7 mouse cellular contexts compared by ENCODE assay signal in the genomic region with DNA sequence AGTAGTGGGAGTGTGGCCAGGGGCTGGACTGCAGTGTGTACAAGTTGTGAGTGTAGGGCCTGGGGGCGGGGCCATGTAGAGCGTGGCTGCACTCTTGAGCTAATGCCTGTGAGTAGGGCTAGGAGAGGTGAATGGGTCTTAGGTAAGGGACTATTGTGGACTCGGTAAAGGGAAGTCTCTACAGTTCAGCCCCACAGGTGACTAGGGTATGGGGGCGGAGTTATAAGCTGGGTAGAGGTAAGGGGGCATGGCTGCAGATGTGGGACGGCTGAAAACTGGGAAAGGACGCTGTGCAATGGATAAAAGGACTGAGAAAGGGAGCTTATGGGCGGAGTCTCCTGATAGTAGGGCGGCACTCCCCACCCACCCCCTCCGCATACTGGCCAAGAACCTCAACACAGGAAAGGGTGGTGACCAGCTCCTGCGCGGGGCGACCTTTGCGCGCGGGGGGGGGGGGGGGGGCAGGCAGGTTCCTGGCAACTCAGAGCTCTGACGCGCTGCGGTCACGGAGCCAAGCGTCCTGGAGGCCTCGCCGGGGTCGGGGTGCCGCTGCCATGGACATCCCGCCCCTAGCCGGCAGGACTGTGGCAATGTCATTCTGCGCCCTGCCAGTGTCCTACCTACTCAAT. TPM values are rescaled to one million over a fixed set of nuclear protein-coding genes. Genes with fewer than 3 reads are reported as not detected.
DNase-seq lines count a peak whose midpoint lies in the region; ATAC-seq lines count a peak whose summit lies in the region.

Gene Tm6sf2 (plus strand): TSS at position 484 of the 629 bp plus-strand sequence.

- H3K9ac ChIP-seq in embryonic facial prominence, embryonic 15.5 days, result no peak within 1 kb of the TSS

- intact Hi-C loops in heart, postnatal 14 days (cut with DNase I), result no loop called here

- no peaks in the 10 kb centered on the region for H3K27me3 ChIP-seq in embryonic facial prominence, embryonic 15.5 days

- H3K4me3 ChIP-seq in embryonic facial prominence, embryonic 15.5 days (replicated peaks), result peak within 1 kb of the TSS; percentile 6; the same call in 1 of the 2 replicates

- H3K4me2 ChIP-seq in embryonic facial prominence, embryonic 15.5 days (replicated peaks), result peak within 1 kb of the TSS; percentile 40

- peak; percentile 52 for DNase-seq in adrenal gland, postnatal 25 days
- DNase-seq in heart, postnatal 14 days, result peak; percentile 59 to 68
- DNase-seq in kidney, postnatal 25 days, result peak; percentile 79 to 89
- peak; percentile 55 to 69 for DNase-seq in lung, postnatal 4 days
- DNase-seq in testis, postnatal 14 days (ENCODE audit: low spot score), result peak; percentile 36
- DNase-seq in MN1 (ENCODE audit: low spot score), result no peak

- peaks cover 44% of the 10 kb centered on the region for H3K36me3 ChIP-seq in embryonic facial prominence, embryonic 15.5 days

- peaks cover 5% of the 10 kb centered on the region; the same call in 1 of the 2 replicates for H3K4me1 ChIP-seq in embryonic facial prominence, embryonic 15.5 days

- no peaks in the 10 kb centered on the region for H3K9me3 ChIP-seq in embryonic facial prominence, embryonic 15.5 days (replicated peaks)

- H3K27ac ChIP-seq in embryonic facial prominence, embryonic 15.5 days (replicated peaks), result no peak within 1 kb of the TSS

- ATAC-seq in embryonic facial prominence, embryonic 15.5 days (ENCODE audit: insufficient number of reproducible peaks, low FRiP score, low TSS enrichment, low read depth), result peak; percentile 45

- WGBS in embryonic facial prominence, embryonic 15.5 days, result 17% methylated on average over 21 of the region's 27 CpGs

RNA-seq across cellular contexts. Expression of gene Tm6sf2, which starts in this region (rescaled TPM):
- total RNA-seq in adrenal gland, postnatal 25 days (2021), result 0.43 and 1.9 TPM in 2 replicates
- polyA plus RNA-seq in embryonic facial prominence, embryonic 15.5 days (2015; fragmentation: Nextera tagmentation; extraction: Ambion mirVana), result 1.4 and 2.1 TPM in 2 replicates
- total RNA-seq in heart, postnatal 14 days (2021), result 1 to 10 TPM in 1 of 2 experiments, under 1 TPM in 1; 0.46 to 1.5 TPM
